Mouse (Mus musculus): Measurements from ENCODE around the gene Gm10160.

The Gm10160 gene

GRCm38 (mm10) chr7:81829379-81829894, 26.2 kb downstream of the Gm10160 start, which contains the start of gene Btbd1:
Gene Btbd1 (minus strand): TSS chr7:81829431.
- in situ Hi-C loops (cut with MboI, MseI): no loop called here

- in situ Hi-C loops (cut with MboI, MseI): no loop called here
Measured at GRCm38 (mm10) chr7:81828681-81829378, 26.8 kb downstream of the Gm10160 start.

GRCm38 (mm10) chr7:81827806-81828667, 27.6 kb downstream of the Gm10160 start:
- in situ Hi-C loops (cut with MboI, MseI): no loop called here

GRCm38 (mm10) chr7:81825381-81825780, 30.2 kb downstream of the Gm10160 start:
- in situ Hi-C loops (cut with MboI, MseI): no loop called here

DNA sequence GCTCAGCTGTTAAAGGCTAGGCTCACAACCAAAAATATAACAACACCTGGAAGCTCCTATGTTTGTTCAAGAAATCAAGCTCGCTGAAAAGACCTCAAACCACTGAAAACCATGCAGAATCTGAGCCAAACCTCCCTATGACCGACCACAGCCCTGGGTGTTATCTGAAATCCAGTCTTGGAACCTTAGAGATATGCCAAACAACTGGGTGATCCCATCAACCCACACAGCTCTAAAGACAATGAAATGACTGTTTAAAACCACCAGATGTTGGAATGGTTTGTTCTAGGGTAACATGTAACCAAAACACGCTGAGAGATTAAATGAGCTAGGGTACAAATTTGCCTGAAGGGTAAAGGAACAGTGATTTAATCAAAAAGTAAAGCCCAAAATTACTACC, 30.7 kb downstream of the Gm10160 start:
- in situ Hi-C loops (cut with MboI, MseI): no loop called here

- in situ Hi-C loops (cut with MboI, MseI): no loop called here
Measured at GRCm38 (mm10) chr7:81806067-81806466, 49.5 kb downstream of the Gm10160 start.

Data from T-helper 2 cell (primary cell).